Mouse (Mus musculus): ENCODE results near the gene Msi1. TPM values are rescaled to one million over a fixed set of nuclear protein-coding genes. Genes with fewer than 3 reads are reported as not detected.
A peak's percentile ranks its signal among the peaks of the same experiment; 100 is the strongest.

Msi1 gene
- total and polyA plus RNA-seq, 3 experiments = 3.5 to 5.7 TPM; not detected in 1

DNA sequence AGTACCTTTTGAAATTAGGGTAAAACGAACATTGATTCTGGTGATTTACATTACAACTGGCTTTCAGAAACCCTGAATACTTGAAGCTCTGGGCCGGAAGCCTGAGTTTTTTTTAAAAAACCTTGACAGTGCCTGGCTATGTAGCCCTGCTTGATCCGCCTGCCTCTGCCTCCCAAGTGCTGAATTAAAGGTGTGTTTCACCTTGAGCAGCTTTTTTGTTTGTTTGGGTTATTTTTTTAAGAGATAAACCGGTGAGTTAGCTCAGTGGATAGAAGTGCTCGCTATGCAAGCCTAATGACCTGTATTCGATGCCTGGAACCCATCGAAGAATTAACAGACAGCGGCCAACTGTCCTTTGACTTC is 61.2 kb downstream of the Msi1 start:
- peak overlapping the region; percentile 77 for H3K27ac ChIP-seq (ENCODE audit: control insufficient read depth, low read depth, low read length)
- H3K9ac ChIP-seq (ENCODE audit: control insufficient read depth, low read depth, low read length, poor library complexity, severe bottlenecking) = no peak overlapping the region
- no peak for DNase-seq (ENCODE audit: low read depth, low spot score)
- H3K36me3 ChIP-seq (ENCODE audit: control insufficient read depth in 1 of 2, insufficient read depth in 2 of 2, low read length in 2 of 2) = peaks cover 0 to 8% of the 10 kb centered on the region in 2 experiments; a peak in 2 of 4 replicates
- H3K4me3 ChIP-seq (ENCODE audit: control insufficient read depth in 1 of 2, insufficient read depth in 1 of 2, low read depth in 2 of 2, low read length in 2 of 2) = no peak overlapping the region
- no peaks in the 10 kb centered on the region for H3K79me2 ChIP-seq (ENCODE audit: control insufficient read depth, insufficient read depth, low read length, poor library complexity)
- no peaks in the 10 kb centered on the region for H3K9me3 ChIP-seq (replicated peaks; ENCODE audit: insufficient read depth, low read length)
- peaks cover 0 to 10% of the 10 kb centered on the region in 2 experiments; a peak in 2 of 4 replicates for H3K4me1 ChIP-seq (ENCODE audit: control insufficient read depth in 1 of 2, insufficient read depth in 2 of 2, low read length in 2 of 2)
- TF ChIP-seq POLR2A (IDR thresholded peaks at IDR 0.05; ENCODE audit: control insufficient read depth in 1 of 2, insufficient read depth in 1 of 2, low read depth in 1 of 2, low read length in 2 of 2, poor library complexity in 1 of 2) (peak; percentile 4 to 81; a peak in 3 of 4 replicates), UBTF (IDR thresholded peaks at IDR 0.05; ENCODE audit: borderline replicate concordance, insufficient read depth, low read depth, low read length) (no peak)
- no peaks in the 10 kb centered on the region for H3K27me3 ChIP-seq (ENCODE audit: control insufficient read depth in 1 of 2, insufficient read depth in 2 of 2, low read length in 2 of 2)

DNA sequence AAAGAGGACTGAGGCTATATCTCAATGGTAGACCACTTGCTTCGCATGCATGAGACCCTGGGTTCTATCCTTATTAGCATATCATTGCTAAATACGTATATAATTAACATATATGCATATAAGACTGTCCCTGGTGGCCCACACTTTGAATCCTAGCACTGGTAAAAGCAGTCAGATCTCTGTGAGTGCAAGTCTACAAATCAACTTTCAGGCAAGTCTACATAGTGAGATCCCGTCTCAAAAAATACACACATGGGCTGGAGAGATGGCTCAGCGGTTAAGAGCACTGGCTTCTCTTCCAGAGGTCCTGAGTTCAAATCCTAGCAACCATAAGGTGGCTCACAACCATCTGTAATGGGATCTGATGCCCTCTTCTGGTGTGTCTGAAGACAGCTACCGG is 61.7 kb downstream of the Msi1 start:
- no peaks in the 10 kb centered on the region for H3K79me2 ChIP-seq (ENCODE audit: control insufficient read depth, insufficient read depth, low read length, poor library complexity)
- no peaks in the 10 kb centered on the region for H3K27me3 ChIP-seq (ENCODE audit: control insufficient read depth in 1 of 2, insufficient read depth in 2 of 2, low read length in 2 of 2)
- DNase-seq (ENCODE audit: low read depth, low spot score) = peak; percentile 68
- 0 out of 6 replicates have a peak, but pooled peaks of 2 of the 3 experiments have one; percentile 4 to 10 for TF ChIP-seq CTCF (IDR thresholded peaks at IDR 0.05 in 2 of 3, conservative IDR thresholded peaks at IDR 0.05 in 1 of 3; ENCODE audit: control insufficient read depth in 1 of 3, insufficient read depth in 1 of 3, low read depth in 2 of 3, low read length in 3 of 3, poor library complexity in 1 of 3, severe bottlenecking in 1 of 3)
- peak; percentile 84 for TF ChIP-seq TBP (IDR thresholded peaks at IDR 0.05; ENCODE audit: low read depth, low read length)
- no peak for TF ChIP-seq RAD21 (IDR thresholded peaks at IDR 0.05; ENCODE audit: low read depth, low read length)
- no peak overlapping the region; a peak in 2 of 4 replicates for H3K4me3 ChIP-seq (ENCODE audit: control insufficient read depth in 1 of 2, insufficient read depth in 1 of 2, low read depth in 2 of 2, low read length in 2 of 2)
- H3K4me1 ChIP-seq (ENCODE audit: control insufficient read depth in 1 of 2, insufficient read depth in 2 of 2, low read length in 2 of 2) = peaks cover 0 to 10% of the 10 kb centered on the region in 2 experiments; a peak in 2 of 4 replicates
- H3K9ac ChIP-seq (ENCODE audit: control insufficient read depth, low read depth, low read length, poor library complexity, severe bottlenecking) = peak overlapping the region; percentile 22; the same call in 1 of the 2 replicates
- H3K9me3 ChIP-seq (replicated peaks; ENCODE audit: insufficient read depth, low read length) = no peaks in the 10 kb centered on the region
- peaks cover 0 to 8% of the 10 kb centered on the region in 2 experiments; a peak in 2 of 4 replicates for H3K36me3 ChIP-seq (ENCODE audit: control insufficient read depth in 1 of 2, insufficient read depth in 2 of 2, low read length in 2 of 2)
- H3K27ac ChIP-seq (ENCODE audit: control insufficient read depth, low read depth, low read length) = peak overlapping the region; percentile 56

DNA sequence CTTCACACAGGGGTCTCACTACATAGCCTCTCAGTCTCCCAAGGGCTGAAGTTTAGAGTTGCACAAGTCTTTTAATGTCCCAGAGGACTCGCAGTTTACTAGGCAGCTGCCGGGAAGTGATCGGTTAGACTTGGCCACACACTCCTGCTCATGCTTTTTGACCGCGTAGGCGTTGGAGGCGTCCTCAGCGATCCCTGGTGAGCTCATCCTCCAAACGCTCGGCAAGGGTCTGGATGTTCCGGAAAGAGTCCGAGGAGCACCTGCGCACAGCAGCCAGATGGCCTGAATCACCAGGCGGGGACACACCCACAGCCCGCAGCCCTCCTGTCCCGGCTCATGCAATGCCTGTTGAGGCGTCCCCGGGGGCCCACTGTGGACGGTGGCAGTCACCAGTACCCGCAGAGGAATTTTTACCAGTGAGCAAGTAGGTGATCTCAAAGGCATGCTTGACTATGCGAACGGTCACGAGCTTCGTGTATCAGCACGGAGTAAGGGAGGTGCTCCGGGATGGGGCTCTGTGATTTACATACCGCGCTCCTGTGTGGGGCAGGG is 62.4 kb downstream of the Msi1 start:
- Histone ChIP-seq H3K4me1 (ENCODE audit: control insufficient read depth in 1 of 2, insufficient read depth in 2 of 2, low read length in 2 of 2) (peaks cover 0 to 10% of the 10 kb centered on the region in 2 experiments; a peak in 2 of 4 replicates), H3K27ac (ENCODE audit: control insufficient read depth, low read depth, low read length) (peak overlapping the region; percentile 56), H3K27me3 (ENCODE audit: control insufficient read depth in 1 of 2, insufficient read depth in 2 of 2, low read length in 2 of 2) (no peaks in the 10 kb centered on the region), H3K4me3 (ENCODE audit: control insufficient read depth in 1 of 2, insufficient read depth in 1 of 2, low read depth in 2 of 2, low read length in 2 of 2) (peak overlapping the region; percentile 25 to 27), H3K9me3 (replicated peaks; ENCODE audit: insufficient read depth, low read length) (no peaks in the 10 kb centered on the region), H3K79me2 (ENCODE audit: control insufficient read depth, insufficient read depth, low read length, poor library complexity) (no peaks in the 10 kb centered on the region), H3K9ac (ENCODE audit: control insufficient read depth, low read depth, low read length, poor library complexity, severe bottlenecking) (peak overlapping the region; percentile 35), H3K36me3 (ENCODE audit: control insufficient read depth in 1 of 2, insufficient read depth in 2 of 2, low read length in 2 of 2) (peaks cover 0 to 8% of the 10 kb centered on the region in 2 experiments; a peak in 2 of 4 replicates)
- peak; percentile 75 for DNase-seq (ENCODE audit: low read depth, low spot score)
- peak in 1 of 2 experiments; percentile 46; a peak in 2 of 4 replicates for TF ChIP-seq POLR2A (IDR thresholded peaks at IDR 0.05; ENCODE audit: control insufficient read depth in 1 of 2, insufficient read depth in 1 of 2, low read depth in 1 of 2, low read length in 2 of 2, poor library complexity in 1 of 2)
- no peak for TF ChIP-seq GATA1 (IDR thresholded peaks at IDR 0.05; ENCODE audit: low read depth, low read length)

Data from MEL (cell line).